Mouse (Mus musculus): ENCODE results near the gene Zbtb7b.

Zbtb7b gene

DNA sequence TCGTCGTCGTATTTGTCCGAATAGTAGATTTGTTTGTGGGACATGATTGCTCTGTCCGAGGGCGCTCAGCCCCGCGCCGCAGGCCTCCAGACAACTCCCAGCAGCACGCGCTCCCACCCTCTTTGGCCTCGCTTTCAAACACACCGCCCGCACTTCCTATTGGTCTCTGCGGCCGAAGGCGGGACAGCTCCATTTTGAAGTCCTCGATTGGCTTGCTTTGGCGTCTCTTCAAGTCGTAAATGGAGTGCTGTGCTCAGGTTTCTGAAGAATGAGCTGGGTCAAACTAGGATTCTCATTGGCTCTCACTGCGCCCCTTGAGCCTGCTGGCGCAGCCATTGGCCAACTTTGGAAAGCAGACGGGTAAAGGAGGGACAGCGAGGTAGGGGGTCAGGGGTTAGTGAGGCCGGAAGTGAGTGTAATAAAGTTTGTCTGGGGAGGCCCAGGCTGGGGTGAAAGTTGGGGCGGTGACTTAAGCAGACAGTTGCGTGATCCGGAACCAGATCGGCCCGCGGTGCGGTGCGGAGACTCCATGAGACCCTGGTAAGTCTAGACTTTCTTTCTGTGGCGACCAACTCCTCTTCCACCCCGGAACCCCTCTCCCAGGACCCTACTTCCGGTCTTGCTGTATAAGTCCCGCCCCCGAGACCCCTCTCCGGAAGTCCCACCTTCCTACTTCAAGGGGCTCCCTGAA is 23.7 kb upstream of the Zbtb7b start, which contains the start of the genes Cks1b and Shc1:
TSS of gene Cks1b (minus strand) at position 214 of the 691 bp plus-strand sequence.
TSS of gene Shc1 (plus strand) at position 274 of the 691 bp plus-strand sequence.
- DNase-seq = peak; percentile 85 to 94

DNA sequence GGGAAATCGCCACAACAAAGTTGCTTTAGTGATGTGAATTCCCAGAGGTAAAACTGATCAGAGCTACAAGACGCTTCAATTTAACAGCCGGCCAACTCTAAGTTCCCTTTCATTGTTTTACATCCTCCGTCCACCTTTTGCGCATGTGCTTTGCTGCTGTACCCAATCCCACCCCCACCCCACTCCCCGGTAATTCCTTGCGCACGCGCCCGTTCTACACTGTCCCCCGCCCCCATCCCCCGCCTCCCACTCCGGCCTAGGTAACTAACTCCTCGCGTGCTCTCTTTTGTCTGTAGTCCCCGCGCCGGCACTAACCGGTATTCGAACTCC is 23.2 kb upstream of the Zbtb7b start:
- DNase-seq = no peak

DNA sequence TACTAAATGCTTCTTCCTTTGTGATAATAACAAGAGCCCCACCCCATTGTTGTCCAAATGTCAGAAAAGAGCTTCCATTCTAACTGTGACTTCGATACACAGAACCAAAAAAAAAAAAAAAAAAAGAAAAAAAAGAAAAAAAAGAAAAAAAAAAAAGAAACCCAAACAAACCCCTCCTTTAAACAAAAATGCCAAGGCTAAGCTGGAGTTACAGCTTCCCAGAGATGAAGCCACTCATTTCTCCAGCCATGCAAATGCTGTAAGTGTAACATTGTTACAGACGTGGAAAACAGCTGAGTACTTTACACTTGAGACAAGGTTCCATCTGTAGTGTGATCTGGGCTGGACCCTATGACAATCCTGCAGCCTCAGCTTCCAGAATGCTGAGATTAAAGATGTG is 22.6 kb upstream of the Zbtb7b start:
- DNase-seq = no peak

DNA sequence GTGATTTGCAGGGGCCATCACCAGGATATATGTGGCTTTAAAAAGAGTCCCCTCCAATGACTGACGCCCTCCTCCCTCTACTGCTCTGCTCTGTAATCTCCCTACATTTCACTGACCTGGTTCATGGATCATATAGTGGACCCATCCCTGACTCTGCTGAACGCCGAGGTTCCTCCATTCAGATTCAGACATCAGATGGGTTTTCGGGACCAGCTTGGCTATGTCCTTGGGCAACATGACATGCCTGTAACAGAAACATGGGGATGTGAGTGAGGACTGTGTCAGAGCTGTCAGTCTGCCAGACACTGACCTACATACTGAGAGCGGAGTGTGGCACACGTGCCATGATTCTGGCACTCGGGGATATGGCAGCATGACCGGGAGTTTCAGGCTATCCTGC is 21.6 kb upstream of the Zbtb7b start:
- no peak for DNase-seq

DNA sequence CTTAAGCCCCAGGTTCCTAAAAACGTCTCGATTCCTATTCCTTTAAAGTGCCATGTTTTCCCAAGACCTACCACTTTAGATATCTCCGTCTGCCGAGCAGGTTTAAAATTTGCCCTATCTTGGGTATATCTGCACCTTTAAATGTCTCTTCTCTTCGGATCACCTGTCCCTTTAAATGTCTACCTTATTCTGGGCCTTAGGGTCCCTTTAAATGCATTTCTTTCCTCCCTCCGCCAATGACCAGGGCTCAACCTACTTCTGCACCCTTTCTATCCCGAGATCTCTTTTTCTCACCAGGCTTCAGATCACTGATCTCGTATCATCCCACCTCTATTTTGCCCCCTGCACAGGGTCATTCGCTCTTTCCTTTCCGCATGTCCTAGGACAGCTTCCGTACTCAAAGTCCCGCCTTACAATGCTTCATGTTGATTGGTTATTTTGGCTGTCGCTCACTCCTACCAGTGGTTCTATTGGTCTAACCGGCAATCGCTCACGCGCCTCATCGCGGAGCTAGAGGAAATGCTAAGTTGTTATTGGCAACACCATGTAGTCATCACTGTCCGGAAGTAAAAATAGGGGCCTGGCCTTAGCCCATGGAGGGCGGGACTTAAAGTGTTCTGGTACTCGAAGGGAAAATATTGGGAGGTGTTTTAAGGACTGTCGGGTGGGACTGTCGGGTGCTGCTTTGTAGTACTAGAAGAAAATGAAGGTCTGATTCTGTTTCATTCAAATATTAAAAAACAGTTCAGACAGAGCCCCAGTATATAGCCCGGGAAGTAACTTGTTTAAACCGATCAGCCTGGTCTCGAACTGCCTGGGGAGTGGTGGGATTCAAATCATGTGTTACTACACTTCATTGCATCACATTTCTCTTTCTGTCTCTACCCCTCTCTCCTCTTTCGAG is 17.2 kb upstream of the Zbtb7b start, which contains the start of gene Flad1:
TSS of gene Flad1 (minus strand) at position 381 of the 904 bp plus-strand sequence.
- DNase-seq = peak; percentile 96 to 98

DNA sequence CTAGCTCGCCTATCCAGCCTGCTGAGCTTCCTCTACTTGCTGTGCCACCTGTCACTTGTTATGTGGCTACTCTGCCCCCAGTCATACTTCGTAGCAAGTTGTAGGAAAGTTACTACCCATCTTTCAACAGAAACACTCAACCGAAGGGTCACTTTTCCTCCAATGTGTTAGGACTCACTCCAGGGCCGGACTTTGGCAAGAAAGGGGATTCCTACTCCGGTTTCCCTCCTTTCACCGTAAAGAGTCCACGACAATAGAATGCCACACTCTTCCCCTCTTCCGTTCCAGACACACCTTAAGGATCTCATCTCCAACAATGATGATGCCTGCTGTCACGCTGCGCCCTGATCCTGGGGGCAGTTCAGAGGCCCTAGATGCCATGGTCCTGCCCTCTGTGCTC is 16.3 kb upstream of the Zbtb7b start:
- DNase-seq = no peak

DNA sequence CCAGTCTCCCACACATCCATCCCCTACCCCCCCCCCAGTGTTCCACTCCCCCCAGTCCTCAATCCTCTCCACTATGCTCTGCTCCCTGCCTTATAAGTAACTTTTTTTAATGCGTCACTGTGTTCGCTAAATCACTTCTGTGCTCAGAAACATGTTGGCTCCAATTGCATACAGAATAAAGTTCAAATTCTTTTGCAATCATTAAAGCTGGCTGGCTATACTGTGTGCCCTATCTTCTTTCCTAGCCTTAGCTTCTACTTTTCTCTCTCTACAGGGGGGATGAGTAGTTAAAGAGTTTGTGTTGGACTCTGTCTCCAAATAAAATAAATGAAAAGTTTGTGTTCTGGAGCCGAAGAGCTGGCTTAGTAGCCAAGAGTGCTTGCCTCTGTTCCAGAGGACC is 15.1 kb upstream of the Zbtb7b start:
- no peak for DNase-seq

DNA sequence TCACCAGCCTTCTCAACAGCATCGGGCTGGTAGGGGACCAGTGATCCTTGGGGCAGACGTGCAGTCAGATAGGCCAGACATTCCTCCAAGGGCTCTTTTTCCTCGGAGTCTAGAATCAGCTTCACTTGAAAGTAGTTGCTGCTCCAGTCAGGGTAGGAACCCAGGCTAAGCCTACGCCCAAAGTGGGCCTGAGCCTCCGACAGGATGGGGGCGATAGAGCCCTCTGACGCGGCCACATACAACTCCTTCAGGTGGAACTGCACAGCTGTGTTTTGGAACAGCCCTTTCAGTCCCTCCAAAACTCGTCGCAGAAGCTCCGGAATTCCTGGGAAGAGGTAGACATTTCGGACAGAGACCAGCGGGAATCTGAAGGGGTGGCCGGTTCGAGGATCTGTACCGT is 13.9 kb upstream of the Zbtb7b start:
- no peak for DNase-seq

DNA sequence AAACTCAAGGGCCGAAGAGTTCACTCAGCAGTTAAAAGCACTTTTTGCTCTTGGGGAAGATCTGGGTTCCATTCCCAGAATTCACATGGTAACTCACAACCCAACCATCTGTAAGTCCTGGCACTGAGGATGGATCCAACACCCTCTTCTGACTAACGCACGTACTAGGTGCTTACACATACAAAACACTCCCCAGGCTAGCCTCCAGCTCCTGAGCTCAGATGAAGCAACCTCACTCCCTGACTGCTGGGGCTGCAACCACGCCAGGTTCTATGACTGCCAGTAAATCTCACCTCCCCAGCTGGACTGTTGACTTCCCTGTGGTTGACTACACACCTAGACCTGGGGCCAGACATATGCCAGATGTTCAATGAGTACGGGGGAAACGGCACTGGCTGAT is 12.3 kb upstream of the Zbtb7b start:
- DNase-seq = no peak

DNA sequence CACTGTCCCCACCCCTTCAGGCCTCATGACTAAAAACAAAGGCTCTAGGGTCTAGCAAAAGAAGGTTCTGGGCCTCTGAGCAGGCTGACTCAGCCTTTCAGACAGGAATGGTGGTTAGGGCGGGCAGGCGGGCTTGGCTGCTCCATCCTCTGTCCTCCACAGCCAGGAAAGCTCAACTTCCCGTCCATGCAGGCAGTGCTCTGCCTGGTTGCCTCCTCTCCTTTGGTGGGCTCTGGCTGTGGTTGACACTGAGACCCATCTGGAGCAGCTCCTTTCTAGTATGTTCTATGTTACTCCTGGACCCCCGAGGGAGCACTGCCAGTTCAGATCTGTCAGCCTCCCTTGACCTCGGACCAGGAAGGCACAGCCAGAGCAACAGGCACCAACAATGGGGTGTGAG is 8.1 kb upstream of the Zbtb7b start, which contains the start of gene Lenep:
TSS of gene Lenep (minus strand) at position 101 of the 400 bp plus-strand sequence.
- DNase-seq = no peak

DNA sequence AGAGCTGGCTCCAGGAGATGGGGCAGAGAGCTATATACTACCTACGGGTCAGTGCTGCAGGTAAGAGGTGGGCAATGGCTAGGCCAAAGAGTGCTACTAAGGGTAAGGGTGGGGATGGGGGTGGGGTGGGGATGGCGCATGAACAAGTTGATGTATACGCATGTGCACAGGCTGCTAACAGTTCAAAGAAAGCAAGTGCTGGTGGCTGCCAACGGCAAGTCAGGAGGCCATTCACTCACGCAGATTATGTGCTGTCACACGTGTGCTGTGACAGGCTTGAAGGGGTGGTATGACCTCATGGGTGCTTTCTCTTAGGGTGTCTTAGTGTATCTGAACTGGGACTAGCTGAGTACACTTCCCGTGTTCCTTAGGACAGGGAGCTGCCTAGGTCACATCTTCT is 6.8 kb upstream of the Zbtb7b start:
- DNase-seq = no peak

DNA sequence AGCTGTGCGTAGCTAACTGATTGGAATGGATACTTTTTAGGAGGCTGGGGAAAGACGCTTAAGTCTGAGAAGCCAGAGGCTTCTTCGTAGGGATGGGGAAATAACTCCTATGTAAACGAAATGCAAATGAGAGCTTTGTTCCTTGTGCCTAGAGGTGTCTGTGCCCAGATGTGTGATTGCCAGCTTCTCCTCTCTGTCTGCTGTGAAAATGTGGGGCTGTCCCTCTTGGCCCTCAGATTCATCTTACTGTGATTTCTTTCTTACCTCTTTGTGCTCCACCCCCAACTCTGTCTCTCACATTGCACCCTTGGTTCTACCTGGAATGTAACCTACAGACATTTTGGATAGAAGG is 2.1 kb upstream of the Zbtb7b start:
- DNase-seq = no peak

DNA sequence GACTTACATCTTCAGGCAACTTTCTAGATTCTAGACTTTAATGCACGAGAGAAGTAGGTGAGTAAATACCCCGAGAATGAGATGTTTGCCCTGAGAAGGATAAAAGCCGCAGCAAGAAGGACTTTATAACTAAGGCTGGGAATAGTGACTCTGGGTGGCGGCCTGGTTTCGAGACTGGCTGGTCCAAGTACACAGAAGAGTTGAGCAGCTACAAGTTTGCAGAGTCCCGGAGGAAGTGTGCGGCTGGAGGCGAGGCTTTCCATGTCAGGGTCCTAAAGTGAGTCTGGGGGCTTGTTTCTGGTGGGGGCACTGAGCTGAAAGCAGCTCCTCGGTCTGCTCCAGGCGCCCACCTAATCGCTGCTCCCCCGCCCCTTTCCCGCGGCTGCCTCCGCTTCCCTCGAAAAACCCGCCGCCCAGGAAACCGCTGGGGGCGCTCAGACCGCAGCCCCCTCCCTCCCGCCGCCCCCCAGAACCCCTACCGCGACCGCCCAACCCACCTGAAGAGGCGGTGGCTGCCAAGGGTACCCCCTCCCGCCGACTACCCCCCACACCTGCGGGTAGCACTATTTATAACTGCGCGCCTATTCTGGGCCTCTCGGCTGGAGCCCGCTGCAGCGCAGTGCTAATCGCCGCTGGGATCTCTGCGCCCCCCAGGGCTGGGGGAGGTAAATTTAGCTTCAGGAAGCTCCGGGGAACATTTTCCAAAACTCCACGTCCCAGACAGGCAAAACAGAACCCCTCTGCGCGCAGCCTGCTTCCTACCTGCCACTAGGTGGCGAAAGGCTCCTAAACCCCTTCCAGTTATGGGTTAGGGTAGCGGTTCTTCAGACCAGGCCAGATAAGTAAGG is 1.5 kb upstream of the Zbtb7b start:
- peak; percentile 76 to 88 for DNase-seq

DNA sequence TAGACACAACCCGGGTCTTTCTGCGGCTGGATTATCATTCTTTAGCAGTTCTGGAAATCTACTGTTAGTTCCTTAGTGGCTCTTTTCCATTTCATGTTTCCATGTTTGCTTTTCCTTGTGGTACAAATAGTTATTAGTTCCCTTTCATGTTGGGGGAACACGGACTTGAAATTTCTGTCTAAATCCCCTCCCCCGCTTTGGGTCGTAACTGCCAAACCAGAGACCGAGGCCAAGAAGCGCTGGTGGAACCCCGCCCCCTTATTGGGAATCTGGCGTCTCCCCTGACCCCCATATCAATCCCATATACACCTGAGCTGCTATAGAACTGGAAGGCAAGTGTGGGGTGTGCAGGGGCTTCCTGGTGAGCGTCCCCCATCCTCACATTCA is 836 bp upstream of the Zbtb7b start:
- no peak for DNase-seq

DNA sequence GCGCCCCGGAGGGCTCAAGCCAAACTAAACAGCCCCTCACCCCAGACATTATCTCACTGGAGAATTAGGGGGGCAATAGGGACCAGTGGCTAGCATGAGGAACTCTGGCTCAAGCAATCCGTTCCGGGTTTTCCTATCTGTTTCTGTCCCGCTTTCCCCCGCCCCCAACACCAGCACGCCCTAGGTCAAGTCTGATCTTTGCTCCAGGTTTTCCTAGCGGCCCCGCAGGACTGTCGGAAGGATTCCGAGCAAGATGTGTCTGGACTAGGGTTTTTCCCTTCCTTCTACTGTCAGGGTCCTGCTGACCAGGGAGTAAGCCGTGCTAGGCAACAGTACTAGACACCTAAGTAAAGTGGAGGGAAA is 299 bp upstream of the Zbtb7b start:
- DNase-seq = no peak

DNA sequence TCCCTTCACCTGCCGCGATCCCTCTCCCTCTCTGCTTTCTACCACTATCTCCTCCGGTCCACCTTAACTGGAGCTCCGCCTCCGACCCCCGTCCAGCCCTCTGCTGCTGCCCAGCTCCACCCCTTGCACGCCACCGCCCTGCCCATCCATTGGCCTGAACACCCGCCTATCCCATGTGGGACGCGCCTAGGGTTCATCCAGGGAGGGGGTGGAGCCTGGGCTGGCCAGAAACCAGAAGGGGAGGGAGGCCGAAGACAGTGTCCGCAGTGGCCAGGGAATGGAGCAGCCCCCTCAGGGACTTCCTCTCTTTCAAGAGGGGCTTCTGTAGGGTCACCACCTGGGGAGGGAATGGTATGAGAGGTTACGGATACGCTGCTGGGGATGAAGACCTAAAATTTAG is 971 bp downstream of the Zbtb7b start:
- peak; percentile 68 to 80 for DNase-seq

DNA sequence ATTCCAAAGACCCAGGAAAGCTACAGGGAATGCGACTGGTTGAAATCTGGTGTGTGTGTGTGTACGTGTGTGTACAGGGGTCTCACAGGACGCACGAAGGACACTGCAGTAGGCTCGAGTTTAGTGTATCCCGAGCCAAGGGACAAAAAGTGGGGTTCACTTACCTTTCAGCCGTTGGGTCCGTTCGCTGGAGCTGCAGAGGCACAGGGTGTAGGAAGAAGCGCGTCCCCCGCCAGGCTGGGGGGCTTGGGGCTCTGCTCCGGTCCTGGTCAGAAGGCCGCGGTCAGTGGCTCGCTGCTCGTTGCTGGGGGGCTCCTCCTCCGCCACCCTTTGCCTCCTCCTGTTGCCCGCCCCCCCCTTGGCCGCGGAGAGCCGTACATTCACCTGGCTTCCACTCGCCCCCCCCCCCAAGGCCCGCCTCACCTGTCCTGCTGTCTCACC is 1.7 kb downstream of the Zbtb7b start:
- DNase-seq = no peak

DNA sequence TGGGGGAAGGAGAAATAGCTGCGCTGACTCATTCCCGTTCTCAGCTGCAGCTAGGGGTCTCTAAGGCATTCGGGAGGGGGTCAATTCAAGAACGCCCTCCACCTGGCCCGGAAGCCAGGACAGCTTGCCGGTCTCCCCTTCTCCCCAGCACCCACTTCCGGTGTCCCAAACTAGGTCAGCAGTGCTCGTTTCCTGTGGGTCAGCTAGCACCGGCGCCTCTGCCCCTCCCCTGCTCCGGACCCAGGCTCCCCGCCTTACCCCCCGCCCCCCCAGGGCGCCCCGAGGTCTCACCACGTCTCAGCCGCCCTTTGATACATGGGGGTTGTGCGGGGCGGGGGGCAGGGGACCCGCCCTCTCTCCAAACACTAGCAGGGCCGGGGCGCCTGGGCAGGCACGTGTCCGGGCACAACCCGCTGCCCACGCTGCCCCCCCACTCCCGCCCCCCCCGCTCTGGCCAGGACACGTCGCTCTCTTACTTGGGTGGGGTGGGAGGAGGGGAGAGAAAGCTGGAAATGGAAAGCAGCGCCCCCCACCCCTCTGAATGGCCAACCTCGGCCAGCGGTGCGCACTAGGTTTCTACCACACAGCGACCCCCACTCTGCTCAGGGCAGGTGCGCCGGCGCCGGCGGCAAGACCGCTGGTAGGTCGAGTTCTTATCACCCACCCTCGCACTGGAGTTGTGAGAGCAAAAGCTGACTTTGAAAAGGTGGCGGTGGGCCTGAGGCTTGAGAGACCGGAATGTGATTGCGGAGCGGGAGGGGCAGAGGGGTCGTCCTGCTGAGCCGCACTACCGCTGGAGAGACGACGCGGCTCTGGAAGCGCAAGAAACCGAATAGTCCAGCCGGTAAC is 2.7 kb downstream of the Zbtb7b start:
- DNase-seq = peak in 1 of 2 experiments; percentile 35

DNA sequence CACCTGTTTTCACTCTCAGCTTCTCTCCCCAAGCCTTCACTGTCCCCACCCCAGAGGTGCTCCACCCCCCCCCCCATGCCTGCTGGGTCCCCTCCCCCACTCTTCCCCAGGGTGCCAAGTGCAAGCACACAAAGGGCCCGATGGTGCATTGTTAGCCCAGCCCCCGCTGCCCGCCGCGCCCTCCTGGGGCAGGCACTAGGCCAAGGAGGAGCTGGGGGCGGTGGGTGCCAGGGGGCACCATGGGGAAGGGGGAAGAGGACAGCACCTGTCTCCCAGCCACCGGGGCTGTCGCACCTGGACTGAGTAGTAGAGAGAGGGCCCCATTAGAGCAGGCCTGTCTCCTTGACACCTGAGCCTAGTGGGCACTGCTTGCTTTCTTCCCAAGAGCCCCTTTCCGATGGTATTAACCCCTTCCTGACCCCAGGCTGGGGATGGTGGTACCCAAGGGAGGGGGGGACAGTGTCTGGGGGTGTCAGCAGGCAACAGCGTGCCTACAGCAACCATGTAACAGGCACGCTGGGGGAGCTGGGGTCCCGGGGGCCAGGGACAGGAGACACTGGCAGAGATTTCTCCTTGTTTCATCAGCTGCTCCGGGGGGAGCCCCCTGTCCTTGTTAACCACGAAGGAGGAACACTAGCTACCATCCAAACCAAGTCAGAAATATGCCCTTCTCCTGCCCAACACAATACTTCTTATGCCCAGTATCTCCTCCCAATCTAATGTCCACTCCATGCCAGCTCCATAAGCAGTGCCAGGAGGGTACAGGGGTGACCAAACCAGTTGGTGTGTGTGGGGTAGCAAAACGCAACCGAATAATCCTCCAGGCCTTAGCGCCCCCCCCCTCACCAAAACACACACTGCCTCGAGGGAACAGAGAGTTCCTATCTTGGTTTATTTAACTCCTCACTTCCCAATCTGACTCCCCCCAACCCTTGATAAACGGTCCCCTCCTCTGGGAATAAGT is 3.6 kb downstream of the Zbtb7b start:
- peak; percentile 37 to 66 for DNase-seq

DNA sequence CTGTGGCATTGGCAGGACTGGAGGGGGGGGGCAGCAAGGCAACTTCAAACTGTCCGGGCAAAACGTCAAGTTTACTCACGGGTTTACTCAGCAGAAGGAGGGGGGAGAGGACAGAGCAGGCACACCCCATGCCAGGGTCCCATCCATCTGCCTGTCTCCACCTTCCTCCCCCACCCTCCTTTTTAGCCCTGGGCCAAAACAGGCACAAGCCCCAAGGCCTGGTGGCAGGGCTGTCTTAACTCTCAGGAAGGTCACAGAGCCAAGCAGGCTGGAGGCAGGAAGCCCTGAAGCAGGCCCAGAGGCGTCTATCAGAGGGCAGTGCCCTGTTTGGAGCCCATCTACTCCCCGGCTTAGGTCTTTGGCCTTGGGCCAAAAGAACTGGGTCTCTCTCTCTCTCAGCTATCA is 4.5 kb downstream of the Zbtb7b start:
- DNase-seq = no peak

Measured in thymus, postnatal 36 days (tissue).